Mouse (Mus musculus): ENCODE measurements around the gene Cblb.

The Cblb gene

DNA sequence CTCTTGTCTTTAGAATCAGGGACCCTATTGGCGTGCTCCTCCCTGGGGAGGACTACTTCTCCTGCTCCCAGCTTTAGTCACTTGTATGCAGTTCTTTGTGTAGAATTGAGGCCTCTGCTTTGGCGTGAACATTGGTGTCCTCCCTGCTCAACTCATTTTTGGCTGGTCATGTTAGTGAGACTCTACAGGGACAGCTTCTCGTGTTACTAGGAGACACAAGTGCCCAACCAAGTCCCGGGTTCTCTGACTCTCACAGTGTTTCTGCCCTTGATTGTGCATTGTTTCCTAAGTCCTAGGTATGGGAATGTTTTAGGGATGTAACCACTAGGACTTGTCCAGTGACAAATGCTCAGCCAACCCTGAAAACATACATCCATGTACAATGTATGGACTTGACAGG lies 9.9 kb downstream of the Cblb start:
- no peak for DNase-seq

DNA sequence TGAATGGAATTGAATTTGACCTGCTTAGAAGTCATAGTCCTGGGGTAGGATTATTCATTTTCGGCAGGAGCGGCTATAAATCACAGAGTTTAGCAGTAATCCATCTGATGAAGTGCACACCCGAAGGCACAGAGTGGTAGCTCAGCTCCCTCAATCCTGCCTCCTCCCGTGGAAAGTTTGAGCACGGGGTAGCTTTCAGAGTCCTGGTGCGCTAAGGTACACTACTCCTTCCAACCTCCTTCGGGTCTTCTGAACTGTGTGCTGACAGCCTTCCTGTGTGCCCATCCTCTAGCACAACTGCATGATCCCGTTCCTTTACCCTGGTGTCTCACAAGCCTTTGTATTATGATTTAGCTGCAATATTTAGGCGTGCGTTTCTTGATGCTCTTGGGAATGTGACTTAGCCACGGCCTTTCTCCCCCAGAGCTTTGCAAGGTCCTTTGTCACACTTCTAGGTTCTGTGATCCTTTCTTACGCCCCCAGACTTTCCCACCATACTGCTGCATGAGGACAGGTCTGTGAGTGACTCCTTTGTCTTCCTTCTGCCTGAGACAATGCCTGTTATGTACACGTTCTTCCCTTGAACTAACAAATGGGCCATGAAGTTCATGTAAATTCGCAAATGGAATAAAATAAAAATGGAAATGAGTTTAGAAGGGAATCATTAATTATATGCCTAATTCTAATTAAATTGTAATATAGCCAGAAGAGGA lies 11.8 kb downstream of the Cblb start:
- DNase-seq: no peak

DNA sequence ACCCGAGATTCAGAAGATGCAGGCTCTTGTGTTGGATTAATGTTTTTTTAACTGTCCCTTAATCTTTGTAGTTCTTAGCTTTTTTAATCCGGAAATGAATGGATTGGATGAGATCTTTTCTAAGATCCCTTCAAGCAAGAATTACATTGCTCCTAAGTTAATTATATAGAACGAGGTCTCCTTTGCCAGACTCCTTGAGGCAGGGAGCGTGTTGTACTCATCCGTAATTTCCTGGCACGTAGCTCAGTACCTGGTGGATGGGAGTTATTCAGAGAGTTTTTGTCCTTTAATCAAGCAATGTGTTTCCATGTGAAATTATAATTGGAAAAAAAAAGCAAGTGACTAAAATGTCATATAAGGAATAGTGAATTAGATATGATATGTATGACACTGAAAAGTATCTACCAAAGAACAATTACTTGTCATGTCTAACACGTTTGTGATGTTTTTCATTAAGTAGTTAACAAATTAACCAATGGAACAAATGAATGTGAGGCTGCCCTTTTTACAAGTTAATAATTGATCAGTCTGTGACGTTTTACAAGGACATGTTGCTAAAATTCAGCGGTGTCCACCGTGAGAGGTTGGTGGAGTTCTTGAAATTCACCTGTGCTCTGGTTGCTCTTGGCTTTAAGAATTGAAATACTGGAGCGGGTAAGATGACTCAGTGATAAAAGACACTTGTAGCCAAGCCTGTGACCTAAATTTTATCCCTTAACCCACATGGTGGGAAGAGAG lies 12.5 kb downstream of the Cblb start:
- DNase-seq: no peak

- no peak for DNase-seq
Measured at GRCm38 (mm10) chr16:52044518-52044917, 13.5 kb downstream of the Cblb start.

DNA sequence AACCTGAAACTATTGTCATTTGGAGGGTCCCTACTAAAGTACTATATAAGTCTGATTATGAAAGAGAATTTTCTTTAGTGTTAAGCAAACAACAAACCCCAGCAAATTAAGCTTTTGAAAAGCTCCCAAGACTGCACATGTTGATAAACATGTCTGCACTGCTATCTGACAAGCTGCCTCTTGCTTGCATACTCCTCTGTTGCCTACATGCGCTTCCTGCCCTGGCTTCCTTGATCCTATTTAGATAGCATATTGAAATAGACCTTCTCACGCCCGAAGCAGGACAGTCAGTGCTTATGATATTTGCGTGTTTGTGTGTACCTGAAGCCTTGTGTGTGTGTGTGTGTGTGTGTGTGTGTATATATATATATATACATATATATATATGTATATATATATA lies 14.0 kb downstream of the Cblb start:
- no peak for DNase-seq

- no peak for DNase-seq
Measured at GRCm38 (mm10) chr16:52046464-52046863, 15.4 kb downstream of the Cblb start.

- DNase-seq: no peak
Measured at GRCm38 (mm10) chr16:52051106-52051505, 20.1 kb downstream of the Cblb start.

- no peak for DNase-seq
Measured at GRCm38 (mm10) chr16:52052734-52053133, 21.7 kb downstream of the Cblb start.

DNA sequence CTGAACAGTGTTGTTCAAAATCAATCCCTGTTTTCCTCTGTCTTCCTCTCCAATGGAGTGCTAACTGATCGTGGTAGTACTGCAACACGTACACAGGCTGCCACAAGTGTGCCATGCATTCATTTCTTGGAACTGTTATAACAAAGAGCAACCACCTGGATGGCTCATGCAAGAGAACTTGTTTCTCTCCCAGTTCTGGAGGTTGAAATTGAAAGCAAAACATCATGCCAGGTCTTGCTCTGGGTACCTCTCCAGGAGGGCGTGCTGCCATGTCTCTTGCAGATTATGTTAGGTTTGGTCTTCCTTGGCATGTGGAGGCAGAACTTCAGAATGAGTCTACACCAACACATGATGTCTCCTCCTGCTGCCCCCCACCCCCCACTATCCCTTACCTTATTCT lies 24.2 kb downstream of the Cblb start:
- DNase-seq: no peak

DNA sequence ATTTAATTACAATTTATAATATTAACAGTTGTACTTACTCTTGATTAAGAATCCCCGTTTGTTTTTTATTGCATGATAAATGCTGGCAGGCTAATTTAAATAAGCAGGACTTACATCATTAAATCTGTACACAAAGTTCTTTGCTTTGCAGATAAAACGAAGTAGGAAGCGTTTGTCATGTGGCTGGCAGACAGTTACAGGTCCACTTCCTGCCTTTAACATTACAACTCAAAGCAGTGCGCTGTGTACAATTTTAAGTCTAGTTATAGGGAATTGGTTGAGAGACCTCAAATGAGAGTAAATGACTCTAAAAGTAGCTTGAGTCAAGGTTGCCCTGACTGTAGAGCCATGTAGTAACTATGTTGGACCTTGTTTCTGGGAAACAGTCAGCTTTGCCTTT lies 25.1 kb downstream of the Cblb start:
- DNase-seq: no peak

GRCm38 (mm10) chr16:52057335-52057734 lies 26.3 kb downstream of the Cblb start:
- no peak for DNase-seq

DNA sequence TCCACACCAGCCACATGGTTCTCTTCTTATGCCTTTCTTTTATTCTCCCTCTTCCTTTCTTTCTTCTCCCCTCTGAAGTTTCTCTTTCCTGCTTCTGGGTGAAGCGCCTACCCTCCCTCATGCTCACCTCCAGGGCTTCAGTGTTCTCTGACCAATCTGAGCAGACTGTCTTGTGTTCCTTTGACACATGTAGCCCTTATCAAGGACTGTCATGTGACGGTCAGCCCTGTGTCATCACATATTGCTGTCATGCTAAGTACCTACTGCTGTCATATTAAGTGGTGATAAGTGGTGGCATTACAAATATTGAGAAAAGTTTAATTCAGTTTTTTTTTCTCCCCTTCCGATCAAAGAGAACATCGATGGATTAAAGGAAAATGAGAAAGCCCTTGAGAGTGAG lies 28.5 kb downstream of the Cblb start:
- DNase-seq: no peak

GRCm38 (mm10) chr16:52060100-52060719 lies 29.2 kb downstream of the Cblb start:
- peak; percentile 31 to 61 for DNase-seq

GRCm38 (mm10) chr16:52061015-52061481 lies 30.0 kb downstream of the Cblb start:
- DNase-seq: no peak

DNA sequence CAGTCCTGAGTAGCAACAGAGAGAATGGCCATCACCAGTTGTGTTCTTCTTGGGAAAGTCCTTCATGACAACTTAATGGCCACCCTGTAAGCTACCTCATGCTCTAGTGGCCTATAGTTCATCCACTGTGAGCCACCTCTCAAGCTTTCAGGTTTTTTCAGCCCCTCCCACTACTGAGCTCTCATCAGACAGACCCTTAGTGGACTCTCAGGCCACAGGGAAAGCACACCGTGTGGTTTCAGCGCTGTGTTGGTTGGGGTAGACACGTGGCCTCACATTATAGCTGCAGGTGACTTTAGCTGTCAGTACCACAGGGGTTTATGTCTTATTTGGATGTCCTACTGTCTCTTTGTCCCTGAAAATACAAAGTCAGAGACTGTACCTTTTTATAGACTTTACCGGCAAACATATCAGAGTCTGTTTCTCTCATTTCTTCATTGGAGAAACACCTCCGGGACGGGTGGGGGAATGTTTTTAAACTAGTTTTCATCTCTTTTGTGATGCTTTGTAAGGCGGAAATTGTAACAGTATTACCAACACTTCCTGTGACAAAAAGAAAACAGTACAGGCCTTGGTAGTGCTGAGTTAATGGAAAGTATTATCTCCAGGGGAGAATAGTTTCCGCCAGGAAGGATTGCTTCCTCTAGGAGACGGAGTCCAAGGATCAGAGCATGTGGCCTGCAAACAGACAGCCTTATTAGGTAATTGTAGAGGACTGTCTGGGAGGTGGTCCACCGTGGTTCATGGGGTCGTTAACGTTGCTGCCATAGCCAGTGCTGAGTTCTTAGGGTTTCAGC lies 33.5 kb downstream of the Cblb start:
- DNase-seq: no peak

DNA sequence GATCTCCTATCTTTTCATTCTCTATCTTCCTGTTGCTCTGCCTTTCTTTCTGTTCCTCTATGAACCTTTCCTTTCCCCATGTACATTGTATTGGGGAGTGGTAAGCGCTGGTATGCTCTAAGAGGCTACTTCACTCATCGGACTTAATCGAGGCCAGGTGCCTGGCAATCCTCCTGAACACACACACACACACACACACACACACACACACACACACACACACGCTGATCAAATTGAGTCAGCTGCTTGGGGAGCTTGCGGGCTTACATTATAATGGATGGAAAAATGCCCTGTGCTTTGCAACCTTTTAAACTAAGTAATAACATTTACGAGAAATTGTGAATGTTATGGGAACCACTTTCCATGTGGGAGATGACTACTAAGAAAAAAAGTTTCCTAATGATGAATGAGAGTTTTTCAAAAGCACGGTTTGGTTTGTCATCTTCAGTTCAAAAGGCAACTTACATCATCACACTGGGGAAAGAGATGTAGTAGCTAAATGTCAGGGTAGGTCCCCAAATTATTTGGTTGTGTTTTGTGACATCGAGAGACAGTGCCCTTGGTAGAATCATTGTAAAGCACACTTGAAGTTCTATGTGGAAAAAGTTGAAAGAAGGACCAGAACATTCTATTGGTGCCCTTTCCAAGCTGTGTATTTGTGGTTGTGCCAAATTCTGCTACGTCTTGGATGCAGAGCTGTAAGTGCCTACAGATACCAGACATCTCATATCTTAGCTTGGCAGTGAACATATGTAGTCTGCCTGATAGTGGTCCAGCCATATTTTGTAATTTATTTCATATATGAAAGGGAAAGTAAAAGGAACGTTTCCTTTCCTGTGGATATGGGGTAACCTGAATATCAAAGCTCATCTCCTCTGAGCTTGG lies 36.8 kb downstream of the Cblb start:
- DNase-seq: no peak

- no peak for DNase-seq
Measured at GRCm38 (mm10) chr16:52068517-52068874, 37.5 kb downstream of the Cblb start.

- no peak for DNase-seq
Measured at GRCm38 (mm10) chr16:52069648-52070047, 38.6 kb downstream of the Cblb start.

GRCm38 (mm10) chr16:52070128-52070527 lies 39.1 kb downstream of the Cblb start:
- no peak for DNase-seq

DNA sequence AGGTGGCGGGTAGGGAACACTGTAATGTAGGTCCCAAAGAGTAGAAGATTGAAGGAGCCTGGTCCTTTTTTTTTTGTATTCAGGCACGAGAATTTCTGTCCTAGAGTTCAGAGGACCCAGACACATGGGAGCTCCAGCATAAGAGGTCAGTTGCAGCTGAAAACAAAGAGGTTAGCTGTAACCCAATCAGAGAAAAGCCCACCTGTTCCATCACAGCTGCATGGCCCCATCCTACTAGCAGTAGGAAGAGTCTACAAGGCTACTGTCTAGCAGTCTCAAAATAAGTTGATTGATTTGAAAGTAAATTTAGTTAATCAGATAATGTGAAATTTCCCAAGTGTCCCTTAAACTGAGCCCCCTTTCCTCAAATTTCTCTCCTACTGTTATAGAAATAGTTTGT lies 40.3 kb downstream of the Cblb start:
- DNase-seq: no peak

DNA sequence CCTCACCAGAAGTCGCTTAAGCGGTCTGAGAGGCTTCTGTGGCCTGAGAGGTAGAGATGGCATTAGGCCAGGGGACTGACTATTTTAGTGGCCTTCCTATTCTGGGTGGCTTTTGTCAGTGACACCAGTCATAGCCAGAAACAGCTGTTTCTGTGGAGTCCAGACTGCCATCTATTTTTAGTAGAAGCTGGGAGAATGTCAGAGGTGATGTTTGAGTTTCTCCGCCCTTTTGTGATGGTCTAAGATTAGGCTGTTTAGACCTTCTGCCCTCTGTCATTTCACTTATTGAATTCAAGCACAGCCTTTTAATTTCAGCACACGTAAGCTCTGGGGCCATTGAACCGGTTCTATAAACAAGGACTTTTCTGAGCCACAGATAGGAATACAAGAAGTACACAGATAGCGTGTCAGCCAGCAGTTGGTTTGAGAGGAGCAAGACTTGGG lies 40.8 kb downstream of the Cblb start:
- peak in 1 of 2 experiments; percentile 21 for DNase-seq

DNA sequence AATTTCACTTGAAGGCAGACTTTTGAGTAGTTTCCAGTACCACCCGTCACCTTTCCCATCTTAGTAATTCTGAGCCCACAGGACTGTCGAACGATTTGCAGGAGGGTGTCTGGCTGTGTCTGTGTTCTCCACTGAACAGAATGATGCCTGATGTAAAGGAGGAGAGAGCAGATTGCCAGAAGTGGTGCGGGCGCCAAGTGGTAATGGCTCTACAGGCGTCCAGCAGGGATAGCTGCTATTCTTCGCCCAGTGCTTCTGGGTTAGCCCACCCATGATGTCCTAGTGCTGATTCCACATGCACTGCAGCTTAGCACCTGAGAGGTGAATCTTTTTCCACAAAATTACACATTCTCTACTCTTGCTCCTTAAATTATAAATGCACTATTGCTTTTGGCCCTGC lies 45.6 kb downstream of the Cblb start:
- no peak for DNase-seq

Data from kidney, postnatal 4 days (tissue).